Mouse (Mus musculus) cortical plate, adult 2 months (tissue): ENCODE data around the gene Sec22a.

Source experiments
- CTCF ChIP-seq: fragments of 200-500 bp; IDR thresholded peaks from 2 replicates; pipeline ENCODE4 v1.5.1; 2011; ENCODE audit warnings: mild to moderate bottlenecking, control low read depth, low read length; ENCODE audit not compliant: insufficient read depth; ENCODE audit errors: extremely low read depth
- POLR2A ChIP-seq: fragments of 200-500 bp; IDR thresholded peaks from 2 replicates; pipeline ENCODE4 v1.6.1; 2011; ENCODE audit warnings: mild to moderate bottlenecking, low read length, control low read depth; ENCODE audit not compliant: insufficient read depth; ENCODE audit errors: extremely low read depth

GRCm38 (mm10) chr16:35363150-35364062, at the start of gene Sec22a:
- TF ChIP-seq CTCF (no peak), POLR2A (peak; percentile 60; the same call in 1 of the 2 replicates)
